Mouse (Mus musculus) urinary bladder, postnatal 14 days (tissue): Measurements from ENCODE around the gene Fcgrt.

Experiments
- DNase-seq: peaks from one replicate; pipeline ENCODE4 v3.0.0; 2021; ENCODE audit warnings: low spot score

Gene Fcgrt

GRCm38 (mm10) chr7:45083300-45083890 is 20.3 kb downstream of the Fcgrt start:
- DNase-seq = no peak

DNA sequence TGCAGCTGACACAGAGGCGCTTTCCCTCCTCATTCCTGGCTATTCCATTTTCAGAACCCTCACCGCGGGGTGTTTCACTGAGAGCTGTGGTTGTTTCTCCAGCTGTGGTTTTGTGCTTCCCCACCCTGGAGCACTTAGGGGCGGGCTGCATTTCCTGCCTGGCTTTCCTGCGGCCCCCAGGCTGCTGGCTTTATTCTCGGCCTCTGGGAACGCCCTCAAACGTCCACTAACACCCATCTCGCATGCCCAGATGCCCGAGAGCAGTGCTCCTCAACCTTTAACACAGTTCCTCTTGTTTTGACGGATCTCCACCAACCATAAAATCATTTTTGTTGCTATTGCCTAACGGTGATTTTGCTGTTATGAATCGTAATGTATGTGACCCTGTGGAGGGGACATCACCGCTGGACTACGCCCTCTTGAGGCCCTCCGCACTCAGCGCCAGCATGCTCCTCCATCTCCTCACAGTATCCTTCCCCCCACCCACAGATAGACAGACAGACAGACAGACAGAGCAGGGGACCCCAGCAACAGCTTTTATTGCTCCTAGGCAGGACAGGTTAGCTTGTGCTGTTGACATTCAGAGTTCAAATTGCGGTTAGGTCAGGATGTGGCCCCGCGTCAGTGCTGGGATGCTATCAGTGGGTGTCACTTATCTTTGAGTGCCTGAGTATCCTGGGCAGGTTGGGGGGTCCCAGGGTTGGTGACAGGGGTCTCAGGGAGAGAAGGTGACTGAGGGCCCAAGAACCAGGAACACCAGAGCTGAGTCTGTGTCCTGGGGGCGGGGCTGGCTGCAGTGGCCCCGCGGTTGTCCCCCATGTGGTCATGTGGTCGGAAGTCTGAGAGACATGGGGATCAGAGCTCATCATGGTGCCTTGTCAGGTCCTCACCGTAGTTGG is 21.0 kb downstream of the Fcgrt start:
- DNase-seq = no peak

GRCm38 (mm10) chr7:45081016-45081415 is 22.6 kb downstream of the Fcgrt start:
- DNase-seq = no peak

DNA sequence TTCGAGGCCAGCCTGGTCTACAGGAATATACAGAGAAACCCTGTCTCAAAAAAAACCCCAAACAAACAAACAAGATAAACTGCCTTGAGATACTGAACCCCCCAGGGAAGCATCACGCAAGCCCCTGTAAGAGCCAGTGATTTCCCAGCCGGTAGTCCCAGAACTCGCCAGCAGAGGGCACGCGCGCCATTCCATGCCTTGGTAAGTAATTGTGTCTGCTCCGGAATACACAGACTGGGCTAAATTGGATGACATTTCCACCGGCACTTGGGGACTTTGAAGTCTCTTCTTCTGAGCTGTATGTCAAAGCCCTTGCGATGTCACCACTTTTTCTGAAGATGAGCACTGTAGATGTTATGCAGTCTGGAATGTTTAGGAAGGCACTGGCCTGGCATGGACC is 23.8 kb downstream of the Fcgrt start:
- DNase-seq = peak; percentile 89

GRCm38 (mm10) chr7:45078513-45078912 is 25.1 kb downstream of the Fcgrt start:
- peak; percentile 78 for DNase-seq

GRCm38 (mm10) chr7:45077829-45078228 is 25.8 kb downstream of the Fcgrt start:
- DNase-seq = no peak

- DNase-seq = no peak
Measured at GRCm38 (mm10) chr7:45077322-45077721, 26.3 kb downstream of the Fcgrt start.

DNA sequence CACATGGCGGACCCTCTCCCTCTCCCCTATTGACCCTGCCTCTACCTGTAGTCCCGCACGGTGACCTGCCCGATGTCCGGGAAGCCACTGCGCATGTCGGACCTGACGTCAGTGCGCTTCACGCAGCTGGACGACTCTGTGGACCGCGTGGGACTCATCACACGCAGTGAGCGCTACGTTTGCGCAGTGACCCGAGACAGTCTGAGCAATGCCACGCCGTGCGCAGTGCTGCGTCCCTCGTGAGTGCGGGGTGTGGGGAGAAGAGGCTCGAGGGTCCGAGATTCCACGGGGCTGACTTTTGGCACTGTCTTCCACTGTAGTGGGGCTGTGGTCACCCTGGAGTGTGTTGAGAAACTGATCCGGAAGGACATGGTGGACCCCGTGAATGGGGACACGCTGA is 27.1 kb downstream of the Fcgrt start:
- no peak for DNase-seq

GRCm38 (mm10) chr7:45075405-45075804 is 28.2 kb downstream of the Fcgrt start:
- DNase-seq = no peak

GRCm38 (mm10) chr7:45073949-45074348 is 29.7 kb downstream of the Fcgrt start:
- DNase-seq = no peak

GRCm38 (mm10) chr7:45073171-45073707 is 30.4 kb downstream of the Fcgrt start:
- DNase-seq = no peak

GRCm38 (mm10) chr7:45072230-45072629 is 31.4 kb downstream of the Fcgrt start:
- DNase-seq = no peak

DNA sequence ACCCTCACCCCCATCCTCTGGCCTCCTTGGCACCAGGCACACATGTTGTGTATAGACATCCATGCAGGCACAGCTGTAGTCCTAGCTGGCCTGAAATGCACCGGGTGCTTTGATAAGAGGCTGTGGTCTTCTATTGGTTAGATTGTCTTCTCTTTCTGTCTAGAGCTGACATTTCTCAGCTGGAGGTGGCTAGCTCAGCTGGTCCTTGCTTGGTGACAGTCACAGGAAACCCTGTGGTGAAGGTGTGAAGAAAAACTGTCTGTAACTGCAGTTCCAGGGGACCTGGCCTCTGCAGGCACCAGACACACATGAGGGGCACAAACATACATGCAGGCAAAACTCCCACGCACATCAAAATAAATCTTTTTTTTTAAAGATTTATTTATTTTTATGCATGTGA is 34.0 kb downstream of the Fcgrt start:
- DNase-seq = no peak

- DNase-seq = peak; percentile 57
Measured at GRCm38 (mm10) chr7:45068000-45068318, 35.7 kb downstream of the Fcgrt start.

DNA sequence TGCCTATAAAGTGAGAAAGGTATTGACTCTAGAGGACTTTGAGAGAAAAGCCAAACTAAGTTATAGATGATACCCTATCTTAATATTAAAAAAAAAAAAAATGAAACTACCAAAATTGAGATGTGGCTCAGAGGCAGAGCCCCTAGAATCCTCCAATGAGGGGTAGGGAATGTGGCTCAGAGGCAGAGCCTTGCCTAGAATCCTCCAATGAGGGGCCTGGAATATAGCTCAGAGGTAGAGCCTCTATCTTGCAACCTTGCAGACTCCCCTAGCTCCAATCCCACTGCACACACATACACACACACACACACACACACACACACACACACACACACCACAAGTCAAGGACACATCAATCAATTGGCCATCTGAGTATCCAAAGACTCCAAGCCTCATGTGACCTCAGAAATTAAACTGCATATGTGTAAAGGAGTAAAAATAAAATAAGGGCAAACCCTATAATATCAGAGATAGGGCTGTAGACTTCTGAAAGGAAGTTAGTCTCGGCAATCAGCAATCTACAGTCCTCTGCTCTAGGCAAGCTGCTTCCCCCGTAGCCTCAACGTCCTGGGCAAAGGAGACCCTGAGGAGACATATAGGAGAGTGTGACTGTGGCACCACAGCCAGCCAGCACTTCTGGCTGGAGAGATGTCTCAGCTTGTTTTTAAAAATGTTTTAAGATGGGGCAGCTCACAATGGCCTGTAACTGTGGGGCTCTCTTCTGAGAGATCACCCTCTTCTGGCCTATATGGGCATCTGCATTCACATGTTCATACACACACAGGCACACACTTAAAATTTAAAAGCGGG is 36.3 kb downstream of the Fcgrt start:
- DNase-seq = no peak

DNA sequence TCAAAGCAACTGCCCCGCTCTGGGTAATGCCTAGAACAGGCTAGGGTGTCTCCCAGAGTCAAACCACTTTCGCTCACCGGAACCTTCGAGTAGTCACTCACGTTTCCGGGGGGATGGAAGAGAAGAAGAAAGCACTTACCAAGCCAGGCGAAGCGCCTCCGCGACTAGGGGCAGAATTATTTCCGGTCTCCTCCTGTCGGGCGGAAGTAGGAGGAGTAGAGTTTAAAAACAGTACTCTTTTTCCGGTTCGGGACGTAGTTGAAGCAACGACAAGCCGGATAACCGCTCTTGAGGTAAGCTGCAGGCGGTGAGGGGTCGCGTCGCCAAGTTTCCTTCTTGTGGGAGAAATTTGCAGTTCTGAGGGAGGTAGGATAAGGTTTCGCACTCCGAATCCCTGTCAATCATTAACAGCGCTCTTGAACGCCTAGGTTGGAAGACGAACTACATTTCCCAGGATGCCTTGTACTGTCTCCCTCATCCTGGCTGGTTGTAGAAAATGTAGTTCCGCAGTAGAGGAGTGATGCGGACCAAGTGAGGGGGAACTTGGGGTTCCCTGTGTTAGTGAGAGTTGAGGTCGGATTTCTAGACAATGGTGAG is 41.3 kb downstream of the Fcgrt start, which contains the start of the genes Nosip and Prrg2:
TSS of gene Nosip (plus strand) at position 191 of the 597 bp plus-strand sequence.
TSS of gene Prrg2 (minus strand) at position 439 of the 597 bp plus-strand sequence.
- peak; percentile 95 for DNase-seq

- peak; percentile 77 for DNase-seq
Measured at GRCm38 (mm10) chr7:45061532-45062075, 42.0 kb downstream of the Fcgrt start.

- DNase-seq = no peak
Measured at GRCm38 (mm10) chr7:45060632-45061122, 43.0 kb downstream of the Fcgrt start.

GRCm38 (mm10) chr7:45058607-45059571 is 44.8 kb downstream of the Fcgrt start:
- DNase-seq = no peak

- DNase-seq = no peak
Measured at GRCm38 (mm10) chr7:45056972-45057348, 46.7 kb downstream of the Fcgrt start.
